Mouse (Mus musculus) liver, embryonic 14.5 days (tissue): Measurements from ENCODE around the gene Pip5k1c.

ENCODE experiments used
- CTCF ChIP-seq: IDR thresholded peaks from 2 replicates; pipeline ENCODE4 v1.5.1; 2016; ENCODE audit warnings: antibody characterized with exemption, low read depth, control low read depth
- EP300 ChIP-seq: IDR thresholded peaks from 2 replicates; pipeline ENCODE4 v1.6.1; 2016; ENCODE audit warnings: antibody characterized with exemption, low read depth

DNA sequence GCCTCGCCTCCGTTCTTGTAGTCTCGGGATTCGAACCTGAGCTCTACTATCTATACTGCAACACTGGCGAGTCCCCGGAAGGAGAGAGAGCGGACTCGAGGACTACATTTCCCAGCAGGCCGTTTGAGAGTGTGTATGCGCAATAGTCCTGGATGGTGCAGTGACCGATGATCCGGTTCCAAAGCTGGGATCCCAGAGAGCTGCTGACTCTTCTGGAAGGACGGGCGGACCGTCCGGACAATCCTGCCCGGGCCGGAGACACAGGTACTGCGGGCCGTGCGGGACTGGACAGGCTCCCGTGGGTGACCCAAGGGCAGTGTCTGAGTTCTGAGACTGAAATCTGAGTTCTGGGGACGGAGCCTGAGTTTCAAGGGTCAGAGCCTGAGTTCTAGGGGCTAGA lies 24.7 kb upstream of the Pip5k1c start:
- TF ChIP-seq EP300 (no peak), CTCF (no peak)
